Mouse (Mus musculus): Measurements from ENCODE around the gene Zfp459. TPM values are rescaled to one million over a fixed set of nuclear protein-coding genes. Genes with fewer than 3 reads are reported as not detected.
A peak's percentile ranks its signal among the peaks of the same experiment; 100 is the strongest.
"Not testable (repeated sequence)": the region's sequence is repeated elsewhere in the genome, so short reads cannot be mapped to it uniquely, and the experiment has no call there.

The Zfp459 gene
- 0.38 to 2.4 TPM (median 0.53 TPM) in 3 replicates for total RNA-seq (2017)

GRCm38 (mm10) chr13:67421207-67421857, at the start of gene Zfp459:
TSS of gene Zfp459 (minus strand) at chr13:67421418.
- peak; percentile 52; the same call in 1 of the 2 replicates for ATAC-seq (replicated peaks; ENCODE audit: insufficient number of reproducible peaks, low FRiP score, low TSS enrichment, poor library complexity, severe bottlenecking)

GRCm38 (mm10) chr13:67469274-67469673, 48.1 kb upstream of the Zfp459 start:
- no peak for ATAC-seq (replicated peaks; ENCODE audit: insufficient number of reproducible peaks, low FRiP score, low TSS enrichment, poor library complexity, severe bottlenecking)

DNA sequence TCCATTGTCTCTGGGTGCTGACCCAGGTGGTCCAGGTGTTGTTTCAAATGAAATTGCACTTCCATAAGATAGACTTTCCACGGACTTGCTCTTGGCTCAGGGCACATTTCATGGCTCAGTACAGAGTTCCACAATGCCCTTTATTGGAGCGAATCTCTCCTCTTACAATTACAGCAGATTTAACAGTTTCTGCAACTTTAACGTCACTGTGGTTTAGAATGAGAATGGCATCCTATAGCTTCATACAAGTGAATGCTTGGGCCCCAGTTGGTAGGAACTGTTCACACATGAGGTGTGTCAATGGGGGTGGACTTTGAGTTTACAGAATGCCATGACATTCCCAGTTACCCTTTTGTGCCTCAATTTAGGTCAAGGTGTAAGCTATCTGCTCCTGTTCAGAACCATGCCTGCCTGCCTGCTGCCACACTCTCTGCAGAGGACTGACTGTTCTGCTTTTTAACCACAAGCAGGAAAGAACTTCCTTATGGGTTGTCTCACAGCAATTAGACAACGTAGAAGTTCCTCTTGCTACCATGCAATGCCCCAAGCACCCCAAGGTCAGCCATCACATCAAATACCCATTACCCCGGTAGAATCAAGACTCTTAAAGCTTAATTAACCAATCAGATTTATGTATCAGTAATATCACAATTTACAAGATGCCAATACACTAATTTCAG, 42.4 kb upstream of the Zfp459 start:
- ATAC-seq (replicated peaks; ENCODE audit: insufficient number of reproducible peaks, low FRiP score, low TSS enrichment, poor library complexity, severe bottlenecking), result peak; percentile 94

GRCm38 (mm10) chr13:67452021-67452309, 30.7 kb upstream of the Zfp459 start:
- ATAC-seq (replicated peaks; ENCODE audit: insufficient number of reproducible peaks, low FRiP score, low TSS enrichment, poor library complexity, severe bottlenecking), result no peak

- peak; percentile 98 for ATAC-seq (replicated peaks; ENCODE audit: insufficient number of reproducible peaks, low FRiP score, low TSS enrichment, poor library complexity, severe bottlenecking)
These were observed 30.2 kb upstream of the Zfp459 start, which contains the start of gene Zfp874a for GRCm38 (mm10) chr13:67451172-67452020. TSS of gene Zfp874a (minus strand) at chr13:67451624.

DNA sequence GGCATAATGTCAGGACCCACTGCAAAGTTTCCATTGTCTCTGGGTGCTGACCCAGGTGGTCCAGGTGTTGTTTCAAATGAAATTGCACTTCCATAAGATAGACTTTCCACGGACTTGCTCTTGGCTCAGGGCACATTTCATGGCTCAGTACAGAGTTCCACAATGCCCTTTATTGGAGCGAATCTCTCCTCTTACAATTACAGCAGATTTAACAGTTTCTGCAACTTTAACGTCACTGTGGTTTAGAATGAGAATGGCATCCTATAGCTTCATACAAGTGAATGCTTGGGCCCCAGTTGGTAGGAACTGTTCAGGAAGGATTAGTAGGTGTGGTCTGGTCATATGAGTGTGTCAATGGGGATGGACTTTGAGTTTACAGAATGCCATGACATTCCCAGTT, 15.9 kb upstream of the Zfp459 start:
- ATAC-seq (replicated peaks; ENCODE audit: insufficient number of reproducible peaks, low FRiP score, low TSS enrichment, poor library complexity, severe bottlenecking), result not testable (repeated sequence)

DNA sequence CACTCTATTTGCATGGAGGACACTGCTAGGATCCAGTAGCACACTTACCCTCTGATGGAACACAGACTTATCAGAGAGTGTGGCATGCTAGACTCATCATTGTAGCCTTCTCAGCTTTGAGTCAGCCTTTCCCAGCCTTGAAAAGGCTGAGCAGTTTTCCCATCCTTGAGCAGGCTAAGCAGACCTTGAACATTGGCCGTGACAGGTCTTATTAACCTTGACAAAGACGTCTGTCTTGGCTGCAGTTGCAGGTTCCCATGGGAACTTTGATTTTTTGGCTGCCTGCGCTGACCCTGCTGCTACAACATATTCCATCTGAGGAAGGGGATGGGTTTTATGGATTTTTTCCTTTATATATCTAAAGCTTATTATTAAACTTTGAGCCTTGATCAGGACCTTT, 6.9 kb upstream of the Zfp459 start:
- no peak for ATAC-seq (replicated peaks; ENCODE audit: insufficient number of reproducible peaks, low FRiP score, low TSS enrichment, poor library complexity, severe bottlenecking)

DNA sequence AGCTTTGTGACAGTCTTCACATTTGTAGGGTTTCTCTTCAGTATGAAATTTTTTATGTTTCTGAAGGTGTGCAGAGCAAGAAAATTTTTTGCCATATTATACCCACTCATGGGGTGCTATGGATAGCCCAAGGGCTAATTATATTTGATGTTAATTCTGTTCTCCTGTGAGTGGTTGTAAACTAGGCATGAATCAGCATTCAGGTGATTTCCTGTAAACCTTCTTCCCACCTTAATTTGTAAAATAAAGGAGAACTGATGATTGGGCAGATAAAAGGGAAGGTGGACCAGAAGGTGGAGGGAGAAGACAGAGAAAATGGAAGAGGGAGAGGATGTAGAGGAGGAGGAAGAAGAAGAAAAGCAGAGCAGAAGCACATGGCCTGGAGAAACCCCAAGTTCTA, 4.5 kb upstream of the Zfp459 start:
- not testable (repeated sequence) for ATAC-seq (replicated peaks; ENCODE audit: insufficient number of reproducible peaks, low FRiP score, low TSS enrichment, poor library complexity, severe bottlenecking)

DNA sequence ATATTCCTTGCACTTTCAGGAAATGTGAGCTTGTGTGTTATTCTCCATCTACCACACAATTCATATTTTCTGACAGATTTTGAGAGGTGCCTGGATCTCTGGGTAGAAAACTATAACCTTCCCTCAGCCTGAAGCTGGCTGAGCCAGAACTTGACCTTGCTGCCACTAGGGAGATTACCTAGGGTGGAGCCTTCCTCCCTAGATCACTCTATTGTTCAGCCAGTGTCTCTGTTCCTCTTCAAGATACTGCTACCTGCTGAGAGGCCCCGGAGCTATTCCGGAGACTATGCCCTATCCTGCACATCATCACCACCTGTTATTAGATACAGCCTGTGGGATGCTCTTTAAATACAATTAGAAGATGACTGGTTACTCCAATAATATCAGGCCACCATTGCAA, 1.3 kb upstream of the Zfp459 start:
- ATAC-seq (replicated peaks; ENCODE audit: insufficient number of reproducible peaks, low FRiP score, low TSS enrichment, poor library complexity, severe bottlenecking), result not testable (repeated sequence)

GRCm38 (mm10) chr13:67420558-67421206, 536 bp downstream of the Zfp459 start:
- no peak; the same call in 1 of the 2 replicates for ATAC-seq (replicated peaks; ENCODE audit: insufficient number of reproducible peaks, low FRiP score, low TSS enrichment, poor library complexity, severe bottlenecking)

DNA sequence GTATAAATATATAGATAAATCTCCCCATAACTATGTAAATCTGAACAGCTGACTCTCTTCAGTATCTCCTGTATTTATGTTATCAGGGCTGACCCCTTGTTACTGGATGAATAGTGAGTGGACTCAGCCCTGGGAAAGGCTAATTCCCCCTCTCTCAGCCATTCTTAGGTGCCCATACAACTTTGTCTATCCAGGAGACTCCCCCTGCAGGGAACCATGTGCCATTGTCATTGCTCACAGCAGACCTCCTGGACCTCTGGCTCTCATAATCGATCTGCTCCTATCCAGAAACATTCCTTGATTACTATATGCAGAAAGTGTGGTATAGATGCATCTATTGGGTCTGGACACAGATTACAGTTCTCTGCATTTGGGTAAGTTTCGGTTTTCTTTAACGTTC, 4.4 kb downstream of the Zfp459 start:
- ATAC-seq (replicated peaks; ENCODE audit: insufficient number of reproducible peaks, low FRiP score, low TSS enrichment, poor library complexity, severe bottlenecking), result no peak

DNA sequence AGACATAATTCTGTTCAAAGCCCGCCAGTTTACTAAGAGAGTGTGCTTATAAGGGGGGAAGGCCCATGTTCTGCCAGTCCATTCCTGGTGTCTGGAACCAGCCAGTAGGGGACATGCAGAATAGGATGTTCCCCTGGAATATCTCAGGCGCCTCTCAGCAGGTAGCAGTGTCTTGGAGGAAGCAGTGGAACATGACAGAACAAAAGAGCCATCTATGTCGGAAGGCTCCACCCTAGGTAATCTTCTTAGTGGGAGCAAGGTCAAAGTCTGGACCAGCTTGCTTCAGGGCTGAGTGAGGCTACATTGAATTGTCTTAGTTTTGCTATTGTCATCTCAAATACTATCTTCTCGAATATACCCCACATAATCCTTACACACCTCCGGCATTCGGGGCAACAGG, 5.5 kb downstream of the Zfp459 start:
- ATAC-seq (replicated peaks; ENCODE audit: insufficient number of reproducible peaks, low FRiP score, low TSS enrichment, poor library complexity, severe bottlenecking), result no peak

DNA sequence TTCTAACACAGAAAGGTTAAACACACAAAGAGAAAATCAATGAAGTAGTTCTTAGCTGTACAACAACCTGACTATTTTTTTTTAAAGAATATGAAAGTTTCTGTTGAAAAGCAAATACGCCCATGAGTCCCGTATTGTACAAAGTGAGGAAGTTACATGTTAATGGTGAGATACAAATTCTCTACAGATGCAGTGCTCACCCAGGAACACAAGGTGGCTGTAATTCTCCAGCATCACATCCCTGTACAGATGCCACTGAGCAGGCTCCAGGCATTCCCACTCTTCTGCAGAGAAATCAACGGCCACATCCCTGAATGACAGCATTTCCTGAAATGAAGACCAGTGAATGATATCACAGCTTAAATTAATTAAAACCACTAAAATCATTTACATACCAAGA, 7.6 kb downstream of the Zfp459 start:
- ATAC-seq (replicated peaks; ENCODE audit: insufficient number of reproducible peaks, low FRiP score, low TSS enrichment, poor library complexity, severe bottlenecking), result not testable (repeated sequence)

DNA sequence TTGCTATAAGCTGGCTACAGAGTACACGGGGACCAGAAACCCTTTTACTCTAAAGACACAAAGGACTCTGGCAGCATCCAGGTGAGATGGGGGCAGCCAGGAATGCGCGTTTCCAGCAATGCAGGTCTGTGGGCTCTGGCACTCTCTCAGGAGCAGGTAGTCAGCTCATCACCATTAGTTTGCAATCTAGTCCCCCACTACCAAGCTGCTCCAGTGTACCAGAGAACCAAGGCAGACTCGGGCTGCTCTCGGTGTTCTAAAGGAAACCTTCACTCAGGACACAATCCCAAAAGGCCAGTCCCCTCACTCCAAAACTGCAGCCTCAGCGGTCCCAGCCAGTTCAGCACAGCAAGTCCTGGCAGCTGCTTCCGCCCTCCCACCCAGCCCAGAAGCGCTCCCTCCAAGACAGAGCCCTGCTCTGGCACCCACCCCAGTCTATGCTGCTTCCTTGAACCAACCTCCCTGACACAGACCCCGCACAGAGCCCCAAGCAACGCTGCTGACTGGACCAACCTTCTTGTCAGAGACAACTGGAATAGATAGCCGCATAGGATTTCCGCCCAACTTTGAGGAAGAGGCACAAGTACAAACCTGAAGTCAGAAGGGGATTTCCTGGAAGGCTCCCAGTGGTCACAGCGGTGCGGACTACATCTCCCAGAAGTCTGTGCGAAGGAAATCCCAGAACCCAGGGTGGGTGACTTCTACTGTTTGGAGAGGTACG, 21.9 kb downstream of the Zfp459 start, which contains the start of gene Zfp429:
Gene Zfp429, minus strand, starts transcription at position 637 of the 721 bp plus-strand sequence.
- peak; percentile 94 for ATAC-seq (replicated peaks; ENCODE audit: insufficient number of reproducible peaks, low FRiP score, low TSS enrichment, poor library complexity, severe bottlenecking)

GRCm38 (mm10) chr13:67376255-67376654, 45.0 kb downstream of the Zfp459 start:
- ATAC-seq (replicated peaks; ENCODE audit: insufficient number of reproducible peaks, low FRiP score, low TSS enrichment, poor library complexity, severe bottlenecking), result not testable (repeated sequence)

DNA sequence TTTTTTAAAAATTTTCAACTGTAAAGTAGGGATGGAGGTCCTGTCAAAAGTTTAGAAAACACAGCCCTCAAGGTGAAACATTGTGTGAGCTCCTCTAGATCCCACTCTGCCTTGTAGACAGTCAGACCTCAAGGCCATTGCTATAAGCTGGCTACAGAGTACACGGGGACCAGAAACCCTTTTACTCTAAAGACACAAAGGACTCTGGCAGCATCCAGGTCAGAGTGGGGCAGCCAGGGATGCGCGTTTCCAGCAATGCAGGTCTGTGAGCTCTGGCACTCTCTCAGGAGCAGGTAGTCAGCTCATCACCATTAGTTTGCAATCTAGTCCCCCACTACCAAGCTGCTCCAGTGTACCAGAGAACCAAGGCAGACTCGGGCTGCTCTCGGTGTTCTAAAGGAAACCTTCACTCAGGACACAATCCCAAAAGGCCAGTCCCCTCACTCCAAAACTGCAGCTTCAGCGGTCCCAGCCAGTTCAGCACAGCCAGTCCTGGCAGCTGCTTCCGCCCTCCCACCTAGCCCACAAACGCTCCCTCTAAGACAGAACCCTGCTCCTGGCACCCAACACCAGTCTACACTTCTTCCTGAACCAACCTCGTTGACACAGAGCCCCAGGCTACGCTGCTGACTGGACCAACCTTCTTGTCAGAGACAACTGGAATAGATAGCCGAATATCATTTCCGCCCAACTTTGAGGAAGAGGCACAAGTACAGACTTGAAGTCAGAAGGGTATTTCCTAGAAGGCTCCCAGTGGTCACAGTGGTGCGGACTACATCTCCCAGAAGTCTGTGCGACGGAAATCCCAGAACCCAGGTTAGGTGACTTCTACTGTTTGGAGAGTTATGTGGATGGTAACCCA, 45.9 kb downstream of the Zfp459 start, which contains the start of the genes Gm28041 and Zfp456:
Gene Gm28041, minus strand, starts transcription at position 684 of the 862 bp plus-strand sequence.
Gene Zfp456, minus strand, starts transcription at position 761 of the 862 bp plus-strand sequence.
- ATAC-seq (replicated peaks; ENCODE audit: insufficient number of reproducible peaks, low FRiP score, low TSS enrichment, poor library complexity, severe bottlenecking), result peak; percentile 95

GRCm38 (mm10) chr13:67360131-67360744, 61.0 kb downstream of the Zfp459 start, which contains the start of the genes Gm28044 and Zfp953:
TSS of gene Gm28044 (minus strand) at chr13:67360536.
TSS of gene Zfp953 (minus strand) at chr13:67360605.
- ATAC-seq (replicated peaks; ENCODE audit: insufficient number of reproducible peaks, low FRiP score, low TSS enrichment, poor library complexity, severe bottlenecking), result peak; percentile 93
